Mouse (Mus musculus) neural tube, embryonic 12.5 days (tissue): Measurements from ENCODE around the gene Ppp3r1. TPM values are rescaled to one million over a fixed set of nuclear protein-coding genes. Genes with fewer than 3 reads are reported as not detected.
A peak's percentile ranks its signal among the peaks of the same experiment; 100 is the strongest.
"Not testable (repeated sequence)": the region's sequence is repeated elsewhere in the genome, so short reads cannot be mapped to it uniquely, and the experiment has no call there.

Experiments used
- ATAC-seq: fragments of 200-750 bp; cut with Nextera tagmentation; 2 replicates; pipeline ENCODE4 v1.8.0; 2017; ENCODE audit warnings: low read depth, mild to moderate bottlenecking, moderate TSS enrichment, moderate library complexity; ENCODE audit not compliant: low FRiP score
- H3K27ac ChIP-seq: fragments of 300-500 bp; sonication (generic); 2 replicates; pipeline ENCODE4 v1.5.1; 2016
- H3K27me3 ChIP-seq: fragments of 300-500 bp; sonication (generic); replicated peaks from 2 replicates; pipeline ENCODE4 v1.6.1; 2016; ENCODE audit warnings: mild to moderate bottlenecking
- H3K36me3 ChIP-seq: fragments of 300-500 bp; sonication (generic); 2 replicates; pipeline ENCODE4 v1.6.1; 2016; ENCODE audit warnings: mild to moderate bottlenecking
- H3K4me1 ChIP-seq: fragments of 300-500 bp; sonication (generic); 2 replicates; pipeline ENCODE4 v1.6.1; 2016
- H3K4me2 ChIP-seq: fragments of 300-500 bp; sonication (generic); replicated peaks from 2 replicates; pipeline ENCODE4 v1.6.1; 2016; ENCODE audit warnings: mild to moderate bottlenecking
- H3K4me3 ChIP-seq: fragments of 300-500 bp; sonication (generic); 2 replicates; pipeline ENCODE4 v1.5.1; 2016
- H3K9ac ChIP-seq: fragments of 300-500 bp; sonication (generic); 2 replicates; pipeline ENCODE4 v1.6.1; 2016; ENCODE audit warnings: mild to moderate bottlenecking
- H3K9me3 ChIP-seq: fragments of 300-500 bp; sonication (generic); 2 replicates; pipeline ENCODE4 v1.6.1; 2016; ENCODE audit warnings: mild to moderate bottlenecking
- WGBS: fragments of 180-500 bp; shearing (Covaris S2); methylation state at CpG from one replicate; pipeline ENCODE4 v1.1.7; 2016; 5-methylcytosine and 5-hydroxymethylcytosine counted together
- polyA plus RNA-seq: library from polyadenylated mRNA; unstranded; fragments of >200 nt; fragmentation: Nextera tagmentation; extraction: Ambion mirVana; gene quantifications from 2 replicates; pipeline ENCODE4 v1.2.1, GENCODE M21; 2016

Ppp3r1 gene
- polyA plus RNA-seq, 1 experiment from 2014 or later = 140 TPM

DNA sequence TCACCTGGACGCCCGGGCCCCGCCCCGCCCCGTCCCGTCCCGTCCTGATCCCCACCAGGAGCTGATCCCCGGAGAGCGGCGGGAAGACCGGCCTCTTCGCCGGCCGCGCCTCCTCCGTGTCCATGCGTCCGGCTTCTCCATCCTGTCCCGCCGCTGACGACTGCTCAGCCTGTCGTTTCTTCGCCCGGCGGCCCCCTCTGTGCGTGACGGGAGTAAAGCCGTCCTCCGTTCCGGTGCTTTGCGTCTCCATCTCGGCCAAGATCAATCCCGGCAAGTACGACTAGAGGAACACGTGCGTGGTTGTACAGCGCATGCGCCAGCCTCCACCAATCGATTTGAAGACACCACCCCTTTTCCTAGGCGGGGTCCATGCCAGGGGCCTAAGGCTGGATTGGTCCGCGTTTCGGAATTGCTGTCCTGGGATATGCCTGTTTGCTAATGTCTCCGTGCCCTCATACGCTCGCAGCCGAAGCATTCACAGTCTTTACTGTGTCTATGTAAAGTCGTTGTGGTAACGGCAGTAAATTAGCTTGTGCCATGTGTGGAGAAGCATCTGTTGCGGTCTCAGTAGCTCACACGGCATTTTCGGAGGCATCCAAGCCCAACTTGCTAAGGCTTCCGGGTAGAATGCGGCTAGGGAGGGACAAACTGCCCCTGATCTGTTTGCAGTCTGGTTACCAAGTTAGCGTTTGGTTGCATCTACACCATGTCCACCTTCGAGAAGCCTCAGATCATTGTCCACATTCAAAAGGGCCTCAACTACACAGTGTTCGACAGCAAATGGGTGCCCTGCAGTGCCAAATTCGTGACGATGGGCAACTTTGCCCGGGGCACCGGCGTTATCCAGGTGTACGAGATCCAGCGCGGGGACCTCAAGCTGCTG lies 52.4 kb downstream of the Ppp3r1 start, which contains the start of gene Pno1:
Pno1 (minus strand) TSS at position 311 of the 883 bp plus-strand sequence.
- peak; percentile 99 for ATAC-seq
- Histone ChIP-seq H3K4me2 (peak within 1 kb of the TSS; percentile 58), H3K4me1 (peaks cover 11% of the 10 kb centered on the region), H3K27me3 (no peaks in the 10 kb centered on the region), H3K36me3 (peaks cover 15% of the 10 kb centered on the region), H3K9me3 (no peaks in the 10 kb centered on the region), H3K4me3 (peak within 1 kb of the TSS; percentile 88), H3K27ac (no peak within 1 kb of the TSS), H3K9ac (peak within 1 kb of the TSS; percentile 79)
- under 1% methylated on average over 65 of the region's 65 CpGs for WGBS

GRCm38 (mm10) chr11:17212141-17212495 lies 53.1 kb downstream of the Ppp3r1 start:
- peak overlapping the region; percentile 58 for H3K4me2 ChIP-seq
- ATAC-seq = no peak
- H3K9ac ChIP-seq = peak overlapping the region; percentile 79
- 2% methylated on average over 10 of the region's 10 CpGs for WGBS
- peaks cover 11% of the 10 kb centered on the region for H3K4me1 ChIP-seq
- H3K27ac ChIP-seq = no peak overlapping the region
- peaks cover 14% of the 10 kb centered on the region for H3K36me3 ChIP-seq
- no peaks in the 10 kb centered on the region for H3K9me3 ChIP-seq
- H3K4me3 ChIP-seq = peak overlapping the region; percentile 88
- H3K27me3 ChIP-seq = no peaks in the 10 kb centered on the region

GRCm38 (mm10) chr11:17212903-17213509 lies 53.9 kb downstream of the Ppp3r1 start:
- ATAC-seq = no peak
- no peak overlapping the region for H3K9ac ChIP-seq

DNA sequence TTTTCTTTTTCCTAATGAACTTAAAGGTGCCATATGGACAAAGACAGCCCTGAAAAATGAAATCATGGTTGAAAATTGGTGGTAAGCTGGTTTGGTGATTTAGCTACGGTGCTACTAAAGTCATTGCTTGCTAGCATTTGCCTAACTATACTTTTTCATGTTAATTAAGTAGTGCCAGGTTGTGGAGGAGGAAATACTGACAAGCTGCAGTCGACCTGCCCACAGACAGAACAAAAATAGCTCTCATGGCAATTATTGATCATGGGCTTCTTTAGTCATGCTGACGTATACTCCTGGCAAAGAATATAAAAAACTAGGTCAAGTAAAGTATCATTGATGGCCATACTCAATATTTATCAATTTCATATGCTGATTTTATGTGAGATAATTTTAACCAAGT lies 56.4 kb downstream of the Ppp3r1 start:
- ATAC-seq = no peak
- Histone ChIP-seq H3K4me1 (peaks cover 11% of the 10 kb centered on the region), H3K27me3 (no peaks in the 10 kb centered on the region), H3K9ac (no peak overlapping the region), H3K36me3 (no peaks in the 10 kb centered on the region; the same call in 1 of the 2 replicates), H3K9me3 (no peaks in the 10 kb centered on the region), H3K4me2 (no peak overlapping the region), H3K4me3 (no peak overlapping the region), H3K27ac (no peak overlapping the region)
- 92% methylated on average over 3 of the region's 3 CpGs for WGBS

More at GRCm38 (mm10) chr11:17212903-17213509, 53.9 kb downstream of the Ppp3r1 start:
- Histone ChIP-seq H3K4me1 (peaks cover 11% of the 10 kb centered on the region), H3K27me3 (no peaks in the 10 kb centered on the region), H3K4me2 (peak overlapping the region; percentile 58), H3K27ac (no peak overlapping the region), H3K9me3 (no peaks in the 10 kb centered on the region), H3K4me3 (no peak overlapping the region), H3K36me3 (peaks cover 14% of the 10 kb centered on the region)
- WGBS = 86% methylated on average over 5 of the region's 5 CpGs

DNA sequence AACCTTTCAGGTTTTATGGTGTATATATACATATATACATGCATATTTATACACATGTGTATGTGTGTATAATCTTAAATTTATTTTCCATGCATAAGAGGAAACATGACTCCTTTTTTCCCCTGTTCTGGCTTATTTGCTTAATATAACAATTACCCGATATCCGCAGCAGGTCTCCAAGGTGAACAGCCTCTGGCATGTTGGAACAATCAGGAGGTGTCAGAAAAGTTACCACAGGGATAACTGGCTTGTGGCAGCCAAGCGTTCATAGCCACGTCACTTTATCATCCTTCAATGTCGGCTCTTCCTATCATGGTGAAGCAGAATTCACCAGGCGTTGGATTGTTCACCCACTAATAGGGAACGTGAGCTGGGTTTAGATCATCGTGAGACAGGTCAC lies 62.1 kb downstream of the Ppp3r1 start:
- Histone ChIP-seq H3K9ac (no peak overlapping the region), H3K27ac (no peak overlapping the region), H3K4me3 (no peak overlapping the region), H3K9me3 (no peaks in the 10 kb centered on the region), H3K27me3 (no peaks in the 10 kb centered on the region), H3K4me2 (no peak overlapping the region), H3K4me1 (no peaks in the 10 kb centered on the region), H3K36me3 (peaks cover 29% of the 10 kb centered on the region)
- ATAC-seq = no peak
- 96% methylated on average over 8 of the region's 8 CpGs for WGBS

- no peaks in the 10 kb centered on the region for H3K4me1 ChIP-seq
- no peaks in the 10 kb centered on the region for H3K9me3 ChIP-seq
- no peak for ATAC-seq
- no peak overlapping the region for H3K4me2 ChIP-seq
- no peak overlapping the region for H3K27ac ChIP-seq
- no peak overlapping the region for H3K9ac ChIP-seq
- WGBS = 90% methylated on average over 5 of the region's 5 CpGs
- H3K36me3 ChIP-seq = peaks cover 21% of the 10 kb centered on the region
- no peak overlapping the region for H3K4me3 ChIP-seq
- H3K27me3 ChIP-seq = no peaks in the 10 kb centered on the region
These were observed 73.7 kb downstream of the Ppp3r1 start for GRCm38 (mm10) chr11:17232792-17233191.

GRCm38 (mm10) chr11:17236449-17237037 lies 77.5 kb downstream of the Ppp3r1 start:
- no peaks in the 10 kb centered on the region for H3K27me3 ChIP-seq
- H3K9ac ChIP-seq = no peak overlapping the region
- no peak overlapping the region for H3K4me2 ChIP-seq
- H3K4me1 ChIP-seq = no peaks in the 10 kb centered on the region
- 92% methylated on average over 5 of the region's 5 CpGs for WGBS
- peaks cover 14% of the 10 kb centered on the region for H3K36me3 ChIP-seq
- no peak for ATAC-seq
- no peak overlapping the region for H3K4me3 ChIP-seq
- H3K27ac ChIP-seq = no peak overlapping the region
- H3K9me3 ChIP-seq = no peaks in the 10 kb centered on the region

DNA sequence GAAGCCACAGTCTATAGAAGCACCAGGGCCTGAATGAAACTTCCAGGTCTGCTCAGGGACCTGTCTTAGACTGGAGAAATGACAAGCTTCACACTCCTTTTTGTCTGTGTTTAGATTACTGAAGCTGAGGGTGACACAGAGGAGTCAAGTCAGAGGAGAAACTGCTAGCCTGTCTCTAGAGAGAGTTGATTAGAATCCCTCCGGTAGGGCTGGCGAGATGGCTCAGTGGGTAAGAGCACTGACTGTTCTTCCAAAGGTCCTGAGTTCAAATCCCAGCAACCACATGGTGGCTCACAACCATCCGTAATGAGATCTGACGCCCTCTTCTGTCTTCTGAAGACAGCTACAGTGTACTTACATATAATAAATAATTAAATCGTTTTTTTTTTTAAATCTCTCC lies 79.5 kb downstream of the Ppp3r1 start:
- not testable (repeated sequence) for H3K4me1 ChIP-seq

DNA sequence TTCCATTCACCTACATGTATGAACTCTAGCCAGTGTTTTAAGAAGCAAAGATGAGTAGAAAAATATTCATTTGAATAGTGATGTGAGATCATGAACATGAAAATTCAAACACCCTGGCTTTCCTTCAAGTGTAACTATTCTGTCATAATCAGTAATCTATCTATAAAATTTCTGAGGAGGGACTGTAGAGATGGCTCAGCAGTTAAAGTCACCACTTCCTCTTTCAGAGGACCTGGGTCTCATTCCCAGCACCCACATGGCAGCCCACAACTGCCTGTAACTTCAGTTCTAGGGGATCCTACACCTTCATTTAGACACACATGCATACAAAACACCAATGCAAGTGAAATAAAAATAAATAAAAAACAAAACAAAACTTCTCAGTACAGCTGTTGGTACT lies 89.7 kb downstream of the Ppp3r1 start:
- Histone ChIP-seq H3K27me3 (no peaks in the 10 kb centered on the region), H3K4me2 (no peak overlapping the region), H3K4me1 (no peaks in the 10 kb centered on the region), H3K27ac (no peak overlapping the region), H3K9ac (no peak overlapping the region), H3K36me3 (no peaks in the 10 kb centered on the region), H3K4me3 (no peak overlapping the region), H3K9me3 (no peaks in the 10 kb centered on the region)
- no peak for ATAC-seq

More for the DNA sequence above, 79.5 kb downstream of the Ppp3r1 start:
- H3K4me2 ChIP-seq, H3K36me3 ChIP-seq, H3K4me3 ChIP-seq, ATAC-seq, H3K9ac ChIP-seq, H3K27me3 ChIP-seq, H3K9me3 ChIP-seq, H3K27ac ChIP-seq: not testable (repeated sequence)
- WGBS = 91% methylated on average over 5 of the region's 5 CpGs

Other genes with a start within 250 kb of the Ppp3r1 start
- gene Fbxo48, start 207.9 kb upstream of the Ppp3r1 start, polyA plus RNA-seq = 1.0 and 1.6 TPM in 2 replicates
- 45.9 and 51.2 TPM in 2 replicates for gene Cnrip1, start 107.7 kb upstream of the Ppp3r1 start, polyA plus RNA-seq
- gene Plek, start 106.9 kb upstream of the Ppp3r1 start, polyA plus RNA-seq = 4.8 and 5.7 TPM in 2 replicates
- gene Wdr92, start 22.8 kb downstream of the Ppp3r1 start, polyA plus RNA-seq = 24.0 and 26.0 TPM in 2 replicates
- gene Pno1, start 52.3 kb downstream of the Ppp3r1 start, polyA plus RNA-seq = 68.1 and 69.5 TPM in 2 replicates
- gene C1d, start 98.3 kb downstream of the Ppp3r1 start, polyA plus RNA-seq = 109 and 118 TPM in 2 replicates